Mouse (Mus musculus) adrenal gland, postnatal 14 days (tissue): ENCODE measurements around the gene Mcm8. TPM values are rescaled to one million over a fixed set of nuclear protein-coding genes. Genes with fewer than 3 reads are reported as not detected.

Experiments
- DNase-seq: peaks from one replicate; pipeline ENCODE4 v3.0.0; 2021; ENCODE audit warnings: mixed read lengths
- total RNA-seq: library from RNA; stranded (reverse); gene quantifications from 2 replicates; pipeline ENCODE4 v1.2.3, GENCODE M21; 2021

Gene Mcm8
- total RNA-seq, 1 experiment from 2014 or later, result 4.4 TPM

- DNase-seq, result no peak
These were observed 57.9 kb downstream of the Mcm8 start for GRCm38 (mm10) chr2:132873657-132874326.

GRCm38 (mm10) chr2:132876991-132877390, 61.0 kb downstream of the Mcm8 start:
- DNase-seq, result no peak

DNA sequence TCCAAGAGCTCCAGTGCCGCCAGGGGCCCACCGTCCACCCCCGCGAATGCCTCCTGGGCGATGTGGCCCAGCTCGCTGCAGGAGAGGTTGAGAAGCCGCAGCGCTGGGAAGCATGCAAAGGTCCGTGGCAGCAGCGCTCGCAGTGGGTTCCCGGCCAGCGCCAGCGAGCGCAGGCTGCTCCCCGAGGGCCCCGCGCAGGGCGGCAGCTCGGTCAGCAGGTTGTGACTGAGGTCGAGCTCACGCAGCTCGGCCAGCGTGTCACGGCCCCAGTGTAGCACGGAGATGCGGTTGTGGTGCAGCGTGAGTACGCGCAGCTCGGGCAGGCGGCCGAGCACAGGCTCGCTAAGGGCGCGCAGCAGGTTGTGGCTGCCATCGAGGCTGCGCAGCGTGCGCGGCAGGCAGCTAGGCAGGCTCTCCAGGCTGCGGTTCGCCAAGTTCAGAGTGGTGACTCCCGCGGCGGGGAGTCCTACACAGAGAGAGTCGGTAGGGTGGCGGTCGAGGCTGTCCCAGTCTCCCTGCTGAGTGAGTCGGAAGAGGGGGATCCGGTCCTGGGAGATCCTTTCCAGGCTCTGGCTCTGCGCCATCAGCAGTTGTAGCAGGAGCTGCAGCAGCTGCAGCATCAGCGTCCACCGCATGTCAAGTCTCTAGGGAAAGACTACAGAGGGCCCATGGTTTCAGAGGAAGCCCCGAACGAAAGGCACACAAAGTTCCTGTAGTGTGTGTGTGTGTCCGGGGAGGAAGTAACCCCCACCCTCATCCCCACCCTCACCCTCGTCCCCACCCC, 63.5 kb downstream of the Mcm8 start:
- peak; percentile 51 for DNase-seq

DNA sequence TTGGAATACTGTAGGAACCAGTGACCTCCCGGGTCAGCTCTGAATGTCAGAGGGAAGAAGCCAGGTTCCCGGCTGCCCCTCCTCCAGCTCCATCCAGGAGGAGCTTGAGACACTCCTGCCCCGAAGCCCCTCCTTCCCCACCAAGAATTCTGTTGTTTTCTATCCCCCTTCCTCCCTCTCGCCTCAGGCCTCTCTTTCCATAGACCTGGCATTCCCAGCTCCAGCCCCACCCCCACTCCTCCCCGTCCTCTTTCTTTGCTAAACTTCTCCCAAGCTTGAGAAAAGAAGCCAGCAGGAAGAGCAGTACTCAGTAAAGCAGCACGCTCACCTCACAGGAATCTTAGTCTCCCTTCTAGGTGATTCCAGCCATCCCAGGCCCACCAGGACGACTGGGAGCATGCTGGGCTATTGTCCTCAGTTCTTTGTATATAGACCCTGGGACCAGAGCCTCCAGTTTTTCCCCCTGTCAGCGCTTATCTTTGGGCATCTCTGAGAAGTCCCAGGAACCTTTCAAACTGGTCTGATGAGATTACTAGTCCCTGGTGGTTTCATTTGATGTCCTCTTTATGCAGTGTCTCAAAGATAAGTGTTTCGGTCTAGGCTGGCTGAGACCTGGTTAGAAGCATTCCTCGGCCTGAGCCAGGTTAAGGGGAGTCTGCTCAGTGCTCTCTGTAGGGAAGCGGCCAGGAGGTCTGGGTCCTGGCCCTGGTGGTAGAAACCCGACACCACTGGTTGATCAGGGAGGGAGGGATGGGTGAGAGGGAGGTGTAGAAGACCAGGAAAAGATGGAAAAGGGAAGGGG, 65.1 kb downstream of the Mcm8 start, which contains the start of gene Lrrn4:
Gene Lrrn4, minus strand, starts transcription at position 48 of the 802 bp plus-strand sequence.
- DNase-seq, result no peak

DNA sequence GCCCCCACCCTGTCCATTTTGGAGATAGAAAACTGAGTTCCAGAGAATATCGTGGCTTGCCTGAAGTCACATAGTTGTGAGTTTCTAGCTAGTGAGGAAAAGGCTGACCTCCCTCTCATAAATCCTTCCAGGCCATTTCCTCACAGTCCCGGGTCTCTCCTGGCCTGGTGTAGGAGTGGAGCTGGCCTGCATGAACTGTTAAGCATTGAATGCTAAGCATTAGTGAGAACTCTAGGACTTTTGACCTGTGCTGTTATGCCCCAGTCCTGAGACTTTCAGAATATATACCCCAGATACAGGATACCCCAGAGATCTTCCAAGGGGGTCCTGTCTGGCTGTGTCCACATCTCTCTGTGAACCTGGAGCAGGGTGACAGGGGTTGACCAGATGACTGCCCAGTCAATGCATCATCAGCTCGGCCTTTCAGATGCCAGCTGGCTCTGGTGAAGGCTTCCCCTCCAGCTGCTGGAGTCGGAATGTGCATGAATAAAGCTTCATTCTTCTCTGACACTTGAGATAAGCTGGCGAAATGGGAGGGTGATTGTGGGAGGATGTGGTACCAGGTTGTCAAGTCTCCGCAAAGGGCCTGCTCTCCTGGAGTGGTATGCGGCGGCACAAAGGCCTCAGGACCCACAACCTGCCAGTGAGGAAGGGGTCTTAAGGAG, 68.5 kb downstream of the Mcm8 start:
- peak; percentile 73 for DNase-seq

DNA sequence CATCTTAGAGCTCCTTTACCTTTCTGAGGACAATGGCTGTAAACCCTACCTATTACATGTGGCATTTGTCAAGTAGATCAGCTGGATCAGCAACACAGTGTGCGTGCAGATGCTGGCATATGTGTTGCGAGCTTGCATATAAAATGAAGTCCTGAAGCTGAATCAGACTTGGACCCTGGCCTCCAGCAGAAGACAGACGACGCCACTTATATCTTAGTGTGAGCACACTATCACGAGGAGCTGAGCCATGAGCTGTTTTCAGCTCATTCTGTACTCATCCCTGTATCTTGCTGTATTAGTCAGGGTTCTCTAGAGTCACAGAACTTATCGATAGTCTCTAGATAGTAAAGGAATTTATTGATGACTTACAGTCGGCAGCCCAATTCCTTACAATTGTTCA, 69.4 kb downstream of the Mcm8 start:
- DNase-seq, result no peak

Other genes starting within 250 kb of the Mcm8 start
- 36.2 and 47.1 TPM in 2 replicates for gene Gpcpd1, start 228.4 kb upstream of the Mcm8 start, total RNA-seq
- gene Shld1, start 129.2 kb upstream of the Mcm8 start, total RNA-seq, result 8.5 and 9.4 TPM in 2 replicates
- gene Chgb, start 34.9 kb upstream of the Mcm8 start, total RNA-seq, result 1,709 and 1,883 TPM in 2 replicates
- gene Trmt6, start 86 bp upstream of the Mcm8 start, total RNA-seq, result 17.6 and 21.8 TPM in 2 replicates
- gene Crls1, start 30.5 kb downstream of the Mcm8 start, total RNA-seq, result 117 and 131 TPM in 2 replicates
- gene Lrrn4, start 64.8 kb downstream of the Mcm8 start, total RNA-seq, result 3.0 and 3.3 TPM in 2 replicates
- not detected in 2 replicates for gene Fermt1, start 129.8 kb downstream of the Mcm8 start, total RNA-seq